Mouse (Mus musculus) heart, embryonic 10.5 days (tissue): Measurements from ENCODE around the gene Olfr370. TPM values are rescaled to one million over a fixed set of nuclear protein-coding genes. Genes with fewer than 3 reads are reported as not detected.
A peak's percentile ranks its signal among the peaks of the same experiment; 100 is the strongest.

ENCODE experiments used
- DNase-seq: peaks from one replicate; pipeline ENCODE4 v3.0.0-alpha.2; 2017; ENCODE audit warnings: low spot score
- H3K27ac ChIP-seq: fragments of 300-500 bp; sonication (generic); 2 replicates; pipeline ENCODE4 v1.5.1; 2016; ENCODE audit warnings: mild to moderate bottlenecking
- H3K27me3 ChIP-seq: fragments of 300-500 bp; sonication (generic); 2 replicates; pipeline ENCODE4 v1.6.1; 2016; ENCODE audit warnings: mild to moderate bottlenecking; ENCODE audit not compliant: poor library complexity, insufficient read depth, severe bottlenecking
- H3K36me3 ChIP-seq: fragments of 300-500 bp; sonication (generic); 2 replicates; pipeline ENCODE4 v1.6.1; 2016; ENCODE audit warnings: mild to moderate bottlenecking, moderate library complexity
- H3K4me1 ChIP-seq: fragments of 300-500 bp; sonication (generic); 2 replicates; pipeline ENCODE4 v1.6.1; 2016; ENCODE audit warnings: mild to moderate bottlenecking
- H3K4me3 ChIP-seq: fragments of 300-500 bp; sonication (generic); 2 replicates; pipeline ENCODE4 v1.5.1; 2016; ENCODE audit warnings: mild to moderate bottlenecking, moderate library complexity
- H3K9me3 ChIP-seq: fragments of 300-500 bp; sonication (generic); 2 replicates; pipeline ENCODE4 v1.6.1; 2016; ENCODE audit warnings: mild to moderate bottlenecking, moderate library complexity
- WGBS: fragments of 180-500 bp; shearing (Covaris S2); methylation state at CpG from one replicate; pipeline ENCODE4 v1.1.7; 2016; 5-methylcytosine and 5-hydroxymethylcytosine counted together
- polyA plus RNA-seq: library from polyadenylated mRNA; unstranded; fragments of >200 nt; fragmentation: Nextera tagmentation; extraction: Ambion mirVana; gene quantifications from 2 replicates; pipeline ENCODE4 v1.2.1, GENCODE M21; 2016

Gene Olfr370
- polyA plus RNA-seq, 1 experiment from 2014 or later = not detected

DNA sequence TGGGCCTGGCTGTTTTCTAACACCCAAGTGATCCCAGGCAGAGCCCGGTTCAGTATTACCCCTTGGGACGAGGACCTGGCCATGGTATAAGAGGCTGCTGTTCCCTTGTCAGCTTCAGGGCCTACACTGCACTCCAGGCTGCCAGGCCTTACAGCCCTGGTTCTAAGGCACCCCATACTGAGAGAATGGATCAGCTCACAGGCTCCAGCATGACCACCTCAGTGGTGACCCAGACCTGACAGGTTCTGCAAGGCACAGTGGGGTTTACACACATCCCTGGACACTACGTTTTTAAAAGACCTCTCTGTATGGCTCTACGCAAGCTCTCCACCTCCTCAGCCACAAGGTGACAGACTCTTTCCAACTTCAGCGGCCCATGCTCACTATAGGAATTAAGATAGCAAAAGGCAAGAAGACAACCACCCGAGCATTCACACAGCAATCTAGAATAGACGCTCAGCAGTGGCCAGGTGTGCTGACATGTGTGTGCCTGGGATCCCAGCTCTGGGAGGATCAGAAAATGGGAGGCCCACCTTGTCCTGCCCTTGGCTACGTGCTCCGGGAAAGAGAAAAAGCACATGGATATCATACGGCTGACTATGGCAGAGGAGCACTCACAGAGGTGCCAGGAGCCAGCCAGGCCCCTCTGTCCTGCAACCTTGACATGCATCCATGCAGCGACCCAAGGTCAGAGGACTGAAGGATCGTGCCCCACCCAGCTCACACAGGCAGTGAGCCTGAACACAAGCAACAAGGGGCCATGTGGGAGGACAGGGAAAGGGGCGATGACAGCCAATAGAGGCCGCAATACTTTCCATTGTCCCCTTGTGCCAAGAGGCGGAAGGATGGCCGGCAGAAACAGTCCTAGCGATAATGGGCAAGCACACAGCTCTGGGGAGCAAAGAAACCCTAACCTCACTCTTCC, 42.8 kb downstream of the Olfr370 start:
- peak overlapping the region; percentile 93 for H3K27ac ChIP-seq
- WGBS = 56% methylated on average over 17 of the region's 17 CpGs

DNA sequence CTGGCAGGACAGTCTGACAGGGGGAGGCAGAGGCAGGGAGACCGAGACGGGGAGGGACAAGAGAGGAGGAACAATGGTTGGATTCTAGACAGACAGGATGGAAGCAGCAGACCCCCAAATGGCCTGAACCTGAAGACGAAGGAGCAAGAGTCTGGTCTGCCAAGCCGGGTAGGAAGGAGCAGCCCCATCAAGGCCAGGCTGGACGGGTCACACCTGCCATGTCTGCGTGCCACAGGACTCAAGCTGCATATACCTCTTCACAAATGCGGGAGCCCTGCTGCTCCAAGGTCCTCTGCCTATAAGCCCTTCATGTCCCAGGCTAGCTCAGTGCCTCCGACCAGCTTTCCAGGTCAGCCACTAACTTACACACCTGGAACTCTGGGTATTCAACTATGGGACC, 44.1 kb downstream of the Olfr370 start:
- Histone ChIP-seq H3K27me3 (no peaks in the 10 kb centered on the region), H3K36me3 (peaks cover 21% of the 10 kb centered on the region), H3K27ac (peak overlapping the region; percentile 93), H3K4me3 (no peak overlapping the region), H3K4me1 (peaks cover 76% of the 10 kb centered on the region), H3K9me3 (no peaks in the 10 kb centered on the region)
- DNase-seq = peak; percentile 75
- WGBS = 91% methylated on average over 8 of the region's 8 CpGs

More for the DNA sequence above, 42.8 kb downstream of the Olfr370 start:
- H3K9me3 ChIP-seq = no peaks in the 10 kb centered on the region
- peaks cover 89% of the 10 kb centered on the region for H3K4me1 ChIP-seq
- peaks cover 26% of the 10 kb centered on the region for H3K36me3 ChIP-seq
- H3K4me3 ChIP-seq = 0 out of 2 replicates have a peak overlapping the region, but pooled peaks have one; percentile 22
- H3K27me3 ChIP-seq = no peaks in the 10 kb centered on the region
- peak; percentile 79 for DNase-seq

- Histone ChIP-seq H3K36me3 (peaks cover 31% of the 10 kb centered on the region), H3K4me1 (peaks cover 65% of the 10 kb centered on the region)
- no peak for DNase-seq
These were observed 45.2 kb downstream of the Olfr370 start for GRCm38 (mm10) chr8:83580826-83581225.

DNA sequence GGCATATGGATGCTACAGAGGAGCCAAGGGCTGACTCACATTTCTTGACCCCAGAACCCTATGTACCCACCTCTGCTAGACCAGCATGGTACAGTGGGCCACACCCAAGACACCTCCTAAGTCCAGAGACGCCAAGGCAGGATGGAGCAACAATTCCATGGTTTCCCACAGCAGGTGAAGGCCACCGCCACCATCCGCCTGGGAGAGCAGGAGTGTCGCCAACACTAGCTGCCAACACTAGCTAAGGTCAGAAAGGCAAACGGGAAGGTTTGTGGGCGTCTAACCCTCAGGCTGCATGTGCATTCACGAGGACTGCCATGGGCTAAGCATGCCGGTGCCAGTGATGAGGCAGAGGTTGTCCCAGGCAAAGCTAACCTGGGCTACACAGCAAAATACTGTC, 46.6 kb downstream of the Olfr370 start:
- Histone ChIP-seq H3K36me3 (peaks cover 41% of the 10 kb centered on the region), H3K9me3 (no peaks in the 10 kb centered on the region), H3K27me3 (no peaks in the 10 kb centered on the region), H3K4me3 (no peak overlapping the region), H3K27ac (no peak overlapping the region), H3K4me1 (peaks cover 51% of the 10 kb centered on the region)
- no peak for DNase-seq
- WGBS = 91% methylated on average over 8 of the region's 8 CpGs

More at GRCm38 (mm10) chr8:83580826-83581225, 45.2 kb downstream of the Olfr370 start:
- peak overlapping the region; percentile 42; the same call in 1 of the 2 replicates for H3K27ac ChIP-seq
- H3K9me3 ChIP-seq = no peaks in the 10 kb centered on the region
- no peak overlapping the region for H3K4me3 ChIP-seq
- H3K27me3 ChIP-seq = no peaks in the 10 kb centered on the region
- 88% methylated on average over 8 of the region's 8 CpGs for WGBS

- no peaks in the 10 kb centered on the region for H3K27me3 ChIP-seq
- H3K9me3 ChIP-seq = no peaks in the 10 kb centered on the region
- peaks cover 48% of the 10 kb centered on the region for H3K4me1 ChIP-seq
- no peak for DNase-seq
- peaks cover 43% of the 10 kb centered on the region for H3K36me3 ChIP-seq
- WGBS = 88% methylated on average over 15 of the region's 15 CpGs
- no peak overlapping the region for H3K4me3 ChIP-seq
- peak overlapping the region; percentile 2; the same call in 1 of the 2 replicates for H3K27ac ChIP-seq
These were observed 47.7 kb downstream of the Olfr370 start for GRCm38 (mm10) chr8:83583236-83583635.

DNA sequence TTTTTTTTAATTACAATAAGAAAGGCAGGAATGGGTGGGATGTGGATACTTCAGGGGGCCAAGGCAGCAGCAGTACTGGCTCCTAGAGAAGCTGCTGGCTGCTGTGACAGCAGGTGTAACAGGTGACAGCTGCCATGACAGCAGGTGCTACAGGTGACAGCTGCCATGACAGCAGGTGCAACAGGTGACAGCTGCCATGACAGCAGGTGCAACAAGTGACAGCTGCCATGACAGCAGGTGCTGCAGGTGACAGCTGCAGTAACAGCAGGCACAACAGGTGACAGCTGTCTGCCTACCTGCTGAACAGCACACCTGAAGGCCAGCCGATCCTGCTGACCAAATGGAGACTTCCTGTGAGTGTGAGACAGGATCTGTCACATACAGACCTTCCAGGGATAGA, 49.2 kb downstream of the Olfr370 start:
- no peak for DNase-seq
- no peaks in the 10 kb centered on the region for H3K9me3 ChIP-seq
- H3K4me1 ChIP-seq = peaks cover 34% of the 10 kb centered on the region
- 77% methylated on average over 1 of the region's 1 CpGs for WGBS
- H3K36me3 ChIP-seq = peaks cover 55% of the 10 kb centered on the region
- H3K27ac ChIP-seq = no peak overlapping the region
- no peak overlapping the region for H3K4me3 ChIP-seq
- no peaks in the 10 kb centered on the region for H3K27me3 ChIP-seq

DNA sequence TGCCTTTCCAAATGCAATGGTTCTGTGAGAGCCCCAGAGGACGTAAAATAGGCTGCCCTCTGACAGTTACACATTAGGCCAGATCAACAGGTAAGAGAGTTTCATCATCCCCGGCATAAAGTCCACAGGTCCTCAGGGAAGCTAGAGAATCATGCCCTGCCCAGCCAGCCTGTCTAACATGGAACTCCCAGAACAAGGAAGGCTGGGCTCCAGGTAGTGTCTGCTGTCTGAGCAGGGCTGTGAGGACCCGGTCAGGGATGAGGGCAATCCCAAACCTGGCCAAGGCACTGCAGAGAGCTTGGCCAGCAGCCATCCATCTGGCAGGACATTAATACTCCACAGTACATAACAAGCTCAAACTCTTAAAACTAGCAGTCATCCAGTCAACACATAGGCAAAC, 49.8 kb downstream of the Olfr370 start:
- no peak overlapping the region for H3K27ac ChIP-seq
- H3K9me3 ChIP-seq = no peaks in the 10 kb centered on the region
- peaks cover 29% of the 10 kb centered on the region for H3K4me1 ChIP-seq
- DNase-seq = no peak
- no peaks in the 10 kb centered on the region for H3K27me3 ChIP-seq
- no peak overlapping the region for H3K4me3 ChIP-seq
- WGBS = 81% methylated on average over 3 of the region's 3 CpGs
- peaks cover 53% of the 10 kb centered on the region for H3K36me3 ChIP-seq

- peaks cover 18% of the 10 kb centered on the region for H3K4me1 ChIP-seq
- DNase-seq = no peak
- H3K27me3 ChIP-seq = no peaks in the 10 kb centered on the region
- no peak overlapping the region for H3K4me3 ChIP-seq
- peaks cover 53% of the 10 kb centered on the region for H3K36me3 ChIP-seq
- WGBS = 80% methylated on average over 6 of the region's 6 CpGs
- H3K9me3 ChIP-seq = no peaks in the 10 kb centered on the region
- no peak overlapping the region for H3K27ac ChIP-seq
These were observed 52.1 kb downstream of the Olfr370 start for GRCm38 (mm10) chr8:83587644-83588043.

DNA sequence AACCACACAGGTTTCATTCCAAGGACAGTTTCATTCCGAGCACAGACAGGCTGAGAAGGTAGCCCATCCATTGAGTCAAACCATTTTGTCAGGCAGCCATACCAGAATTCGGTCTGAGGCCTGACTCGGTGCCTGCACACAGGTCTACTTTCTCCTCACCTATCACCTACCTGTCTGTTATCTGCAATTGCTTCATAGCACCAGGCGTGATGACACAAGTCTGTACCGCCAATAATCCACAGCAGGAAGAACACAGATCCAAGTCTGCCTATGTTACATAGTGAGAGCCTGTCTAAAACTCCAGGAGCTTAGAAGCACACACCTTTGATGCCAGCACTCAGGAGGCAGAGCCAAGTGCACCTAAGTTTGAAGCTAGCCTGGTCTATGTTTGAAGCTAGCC, 53.3 kb downstream of the Olfr370 start:
- peaks cover 23% of the 10 kb centered on the region for H3K4me1 ChIP-seq
- no peaks in the 10 kb centered on the region for H3K27me3 ChIP-seq
- no peaks in the 10 kb centered on the region for H3K9me3 ChIP-seq
- WGBS = 90% methylated on average over 5 of the region's 5 CpGs
- no peak overlapping the region for H3K4me3 ChIP-seq
- no peak for DNase-seq
- no peak overlapping the region for H3K27ac ChIP-seq
- H3K36me3 ChIP-seq = peaks cover 49% of the 10 kb centered on the region

- 85% methylated on average over 7 of the region's 7 CpGs for WGBS
- Histone ChIP-seq H3K27me3 (no peaks in the 10 kb centered on the region), H3K4me3 (no peak overlapping the region), H3K27ac (no peak overlapping the region), H3K4me1 (peaks cover 23% of the 10 kb centered on the region), H3K36me3 (peaks cover 39% of the 10 kb centered on the region), H3K9me3 (no peaks in the 10 kb centered on the region)
- no peak for DNase-seq
These were observed 55.0 kb downstream of the Olfr370 start for GRCm38 (mm10) chr8:83590488-83591023.

GRCm38 (mm10) chr8:83592682-83593081, 57.1 kb downstream of the Olfr370 start:
- no peaks in the 10 kb centered on the region for H3K9me3 ChIP-seq
- H3K36me3 ChIP-seq = peaks cover 25% of the 10 kb centered on the region
- WGBS = 80% methylated on average over 3 of the region's 3 CpGs
- DNase-seq = no peak
- H3K27ac ChIP-seq = no peak overlapping the region
- H3K27me3 ChIP-seq = no peaks in the 10 kb centered on the region
- H3K4me1 ChIP-seq = peaks cover 23% of the 10 kb centered on the region
- H3K4me3 ChIP-seq = peak overlapping the region; percentile 84

DNA sequence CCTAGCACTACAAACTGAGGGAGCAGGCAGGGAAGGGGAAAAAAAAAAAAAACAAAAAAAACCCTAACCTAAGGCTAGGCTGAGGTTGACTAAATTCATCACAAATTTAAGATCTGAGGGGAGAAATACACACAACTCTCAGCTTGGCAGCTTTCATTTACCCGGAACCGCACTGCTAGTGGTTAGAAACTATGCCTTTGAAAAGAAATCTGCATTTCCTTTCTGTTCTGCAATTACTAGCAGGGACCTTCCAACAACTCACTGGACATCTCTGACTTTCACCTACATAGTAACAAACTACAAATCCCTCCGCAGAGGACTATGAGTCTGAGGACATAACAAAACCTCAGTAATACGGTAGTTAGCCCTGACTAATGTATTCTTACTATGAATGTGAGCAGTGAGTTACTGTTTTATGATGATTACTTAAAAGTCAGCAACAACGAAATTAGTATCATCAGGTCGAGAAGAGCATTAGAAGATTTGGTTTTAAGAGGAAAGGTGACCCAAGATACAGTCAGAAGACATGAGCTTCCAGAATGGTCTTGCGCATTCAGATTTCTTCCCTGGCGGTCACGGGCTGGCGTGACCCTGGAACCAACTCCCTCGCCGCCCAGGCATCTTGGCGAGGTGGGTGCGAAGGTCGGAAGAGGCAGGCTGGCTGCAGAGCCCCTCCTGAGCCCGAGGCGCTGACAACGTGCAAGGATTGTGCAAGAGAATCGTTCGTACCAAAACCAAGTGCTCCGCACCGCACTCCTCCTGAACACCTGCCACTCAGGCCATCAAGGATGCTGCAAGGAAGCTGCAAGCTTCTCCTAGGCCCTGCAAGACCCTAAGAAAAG, 58.0 kb downstream of the Olfr370 start:
- peak overlapping the region; percentile 84 for H3K4me3 ChIP-seq
- WGBS = 8% methylated on average over 22 of the region's 22 CpGs
- peak overlapping the region; percentile 90 for H3K27ac ChIP-seq
- H3K36me3 ChIP-seq = peaks cover 19% of the 10 kb centered on the region
- no peak for DNase-seq
- no peaks in the 10 kb centered on the region for H3K9me3 ChIP-seq
- H3K4me1 ChIP-seq = peaks cover 15% of the 10 kb centered on the region; the same call in 1 of the 2 replicates
- no peaks in the 10 kb centered on the region for H3K27me3 ChIP-seq
